Mouse (Mus musculus) forebrain, embryonic 10.5 days (tissue): ENCODE results near the gene Cyp2b9. TPM values are rescaled to one million over a fixed set of nuclear protein-coding genes. Genes with fewer than 3 reads are reported as not detected.
"Not testable (repeated sequence)": the region's sequence is repeated elsewhere in the genome, so short reads cannot be mapped to it uniquely, and the experiment has no call there.

Experiments
- DNase-seq: peaks from one replicate; pipeline ENCODE4 v3.0.0-alpha.2; 2017; ENCODE audit warnings: low spot score; ENCODE audit errors: extremely low spot score
- H3K27ac ChIP-seq: fragments of 300-500 bp; sonication (generic); 2 replicates; pipeline ENCODE4 v1.5.1; 2016; ENCODE audit warnings: mild to moderate bottlenecking
- H3K27me3 ChIP-seq: fragments of 300-500 bp; sonication (generic); 2 replicates; pipeline ENCODE4 v1.6.1; 2016; ENCODE audit warnings: mild to moderate bottlenecking; ENCODE audit not compliant: poor library complexity, severe bottlenecking
- H3K36me3 ChIP-seq: fragments of 300-500 bp; sonication (generic); replicated peaks from 2 replicates; pipeline ENCODE4 v1.6.1; 2016; ENCODE audit warnings: mild to moderate bottlenecking, moderate library complexity
- H3K4me1 ChIP-seq: fragments of 300-500 bp; sonication (generic); 2 replicates; pipeline ENCODE4 v1.6.1; 2016
- H3K4me3 ChIP-seq: fragments of 300-500 bp; sonication (generic); 2 replicates; pipeline ENCODE4 v1.5.1; 2016; ENCODE audit warnings: mild to moderate bottlenecking, moderate library complexity
- H3K9me3 ChIP-seq: fragments of 300-500 bp; sonication (generic); 2 replicates; pipeline ENCODE4 v1.6.1; 2016; ENCODE audit warnings: mild to moderate bottlenecking, moderate library complexity
- WGBS: fragments of 180-500 bp; shearing (Covaris S2); methylation state at CpG from one replicate; pipeline ENCODE4 v1.1.7; 2016; 5-methylcytosine and 5-hydroxymethylcytosine counted together
- polyA plus RNA-seq: library from polyadenylated mRNA; unstranded; fragments of >200 nt; fragmentation: Nextera tagmentation; extraction: Ambion mirVana; gene quantifications from 2 replicates; pipeline ENCODE4 v1.2.1, GENCODE M21; 2016

Cyp2b9 gene
- not detected in 2 replicates for polyA plus RNA-seq

- H3K4me3 ChIP-seq, H3K4me1 ChIP-seq, DNase-seq, H3K36me3 ChIP-seq, H3K27ac ChIP-seq, H3K27me3 ChIP-seq: not testable (repeated sequence)
- WGBS = 76% methylated on average over 2 of the region's 3 CpGs
- H3K9me3 ChIP-seq = peaks cover 20% of the 10 kb centered on the region; the same call in 1 of the 2 replicates
Observed at GRCm38 (mm10) chr7:26173111-26173510, at the start of gene Cyp2b9. Cyp2b9 (plus strand) TSS chr7:26173411.

- WGBS = no CpG with 5 or more reads among the region's 2 CpGs
- DNase-seq, H3K4me3 ChIP-seq, H3K9me3 ChIP-seq, H3K4me1 ChIP-seq, H3K27me3 ChIP-seq, H3K36me3 ChIP-seq, H3K27ac ChIP-seq: not testable (repeated sequence)
Observed at GRCm38 (mm10) chr7:26139623-26140022, 33.6 kb upstream of the Cyp2b9 start.

GRCm38 (mm10) chr7:26143657-26144056, 29.6 kb upstream of the Cyp2b9 start:
- not testable (repeated sequence) for H3K9me3 ChIP-seq, H3K27ac ChIP-seq, H3K4me3 ChIP-seq, H3K4me1 ChIP-seq, DNase-seq, H3K36me3 ChIP-seq, H3K27me3 ChIP-seq
- 75% methylated on average over 1 of the region's 3 CpGs for WGBS

- not testable (repeated sequence) for H3K27ac ChIP-seq, H3K4me1 ChIP-seq, DNase-seq, H3K27me3 ChIP-seq, H3K36me3 ChIP-seq, H3K4me3 ChIP-seq
- WGBS = 79% methylated on average over 3 of the region's 3 CpGs
- H3K9me3 ChIP-seq = peaks cover 18% of the 10 kb centered on the region; the same call in 1 of the 2 replicates
Observed at GRCm38 (mm10) chr7:26168765-26169536, 4.3 kb upstream of the Cyp2b9 start.

GRCm38 (mm10) chr7:26201083-26201482, 27.9 kb downstream of the Cyp2b9 start:
- DNase-seq = no peak
- H3K9me3 ChIP-seq = peaks cover 57% of the 10 kb centered on the region
- no peak overlapping the region for H3K4me3 ChIP-seq
- no peaks in the 10 kb centered on the region for H3K27me3 ChIP-seq
- H3K4me1 ChIP-seq = no peaks in the 10 kb centered on the region
- H3K27ac ChIP-seq = no peak overlapping the region
- H3K36me3 ChIP-seq = no peaks in the 10 kb centered on the region
- 37% methylated on average over 2 of the region's 2 CpGs for WGBS

GRCm38 (mm10) chr7:26260034-26260433, 86.8 kb downstream of the Cyp2b9 start, which contains the start of gene Vmn1r184:
Vmn1r184 (plus strand) TSS chr7:26260334.
- not testable (repeated sequence) for H3K27me3 ChIP-seq, H3K27ac ChIP-seq, H3K4me1 ChIP-seq, H3K4me3 ChIP-seq, H3K36me3 ChIP-seq, DNase-seq, H3K9me3 ChIP-seq
- WGBS = 91% methylated on average over 1 of the region's 1 CpGs

Other genes starting within 250 kb of the Cyp2b9 start
- gene Cyp2b13, start 111.9 kb upstream of the Cyp2b9 start, polyA plus RNA-seq = not detected in 2 replicates
- gene Vmn1r184, start 86.9 kb downstream of the Cyp2b9 start, polyA plus RNA-seq = not detected in 2 replicates
- not detected in 2 replicates for gene Cyp2a4, start 133.8 kb downstream of the Cyp2b9 start, polyA plus RNA-seq
- gene Nlrp9c, start 230.3 kb downstream of the Cyp2b9 start, polyA plus RNA-seq = not detected in 2 replicates